Mouse (Mus musculus): Measurements from ENCODE around the gene Prkaa2. TPM values are rescaled to one million over a fixed set of nuclear protein-coding genes. Genes with fewer than 3 reads are reported as not detected.
A peak's percentile ranks its signal among the peaks of the same experiment; 100 is the strongest.

Prkaa2 gene
- total RNA-seq, 2 experiments from 2014 or later = 16.8 to 17.9 TPM

DNA sequence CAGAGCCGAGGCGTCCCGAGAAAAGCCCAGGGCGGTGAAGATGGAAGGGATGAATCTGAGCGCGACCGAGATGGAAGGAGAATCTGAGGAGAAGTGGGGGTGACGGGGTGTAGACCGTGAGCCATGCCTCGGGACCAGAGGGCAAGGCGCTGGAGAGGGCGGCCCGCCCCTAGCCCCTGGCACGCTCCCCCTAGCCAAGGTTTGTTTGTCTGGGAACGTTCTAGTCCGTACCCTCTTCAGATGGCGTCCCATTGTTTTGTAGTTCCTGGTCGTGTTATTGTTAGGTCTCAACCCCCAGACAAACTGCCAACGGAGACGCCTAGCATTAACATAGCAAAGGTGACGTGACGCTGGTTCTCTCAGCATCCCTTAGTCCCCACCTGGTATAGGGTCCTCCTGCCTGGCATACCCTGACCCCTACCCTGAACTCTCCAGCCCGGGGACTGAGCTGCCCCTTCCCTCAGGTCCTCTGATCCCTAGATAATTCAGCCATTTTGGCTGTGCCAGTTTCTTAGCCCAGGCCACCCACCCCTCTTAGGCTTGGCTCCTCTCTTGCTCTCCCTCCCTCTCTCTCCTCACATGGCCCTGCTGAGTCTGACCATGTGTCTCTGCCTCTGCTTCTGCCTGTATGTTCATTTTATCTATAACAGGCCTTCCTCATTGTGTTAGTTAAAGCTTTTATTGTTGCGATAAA lies 447 bp upstream of the Prkaa2 start:
- DNase-seq (ENCODE audit: low spot score in 2 of 2) = peak; percentile 30 to 48

DNA sequence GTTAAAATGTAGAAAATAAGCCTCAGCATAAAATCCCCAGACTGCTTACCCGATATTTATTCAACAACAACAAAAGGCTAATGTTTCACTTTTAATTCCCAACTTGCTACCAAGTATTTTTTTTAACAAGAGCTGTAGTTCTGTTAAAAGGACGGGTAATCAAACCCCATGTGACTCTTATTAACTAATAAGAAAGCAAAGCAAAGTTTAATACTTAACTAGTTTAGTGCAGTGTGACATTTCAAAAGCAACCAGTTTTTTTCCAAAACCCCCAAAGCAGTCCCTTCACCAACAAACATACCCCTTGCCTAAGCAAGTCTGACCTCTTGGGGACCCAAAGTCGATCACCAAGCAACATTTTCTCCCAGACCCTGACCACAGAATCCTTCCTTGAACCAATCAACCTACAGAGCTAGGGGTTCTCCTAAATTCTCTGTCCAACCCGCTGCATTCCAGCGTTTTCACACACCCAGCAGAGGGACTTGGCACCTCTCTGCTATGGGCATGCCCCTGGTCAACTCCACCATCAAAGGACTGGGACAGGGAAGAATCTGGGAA lies 970 bp downstream of the Prkaa2 start:
- DNase-seq (ENCODE audit: low spot score in 2 of 2) = no peak

DNA sequence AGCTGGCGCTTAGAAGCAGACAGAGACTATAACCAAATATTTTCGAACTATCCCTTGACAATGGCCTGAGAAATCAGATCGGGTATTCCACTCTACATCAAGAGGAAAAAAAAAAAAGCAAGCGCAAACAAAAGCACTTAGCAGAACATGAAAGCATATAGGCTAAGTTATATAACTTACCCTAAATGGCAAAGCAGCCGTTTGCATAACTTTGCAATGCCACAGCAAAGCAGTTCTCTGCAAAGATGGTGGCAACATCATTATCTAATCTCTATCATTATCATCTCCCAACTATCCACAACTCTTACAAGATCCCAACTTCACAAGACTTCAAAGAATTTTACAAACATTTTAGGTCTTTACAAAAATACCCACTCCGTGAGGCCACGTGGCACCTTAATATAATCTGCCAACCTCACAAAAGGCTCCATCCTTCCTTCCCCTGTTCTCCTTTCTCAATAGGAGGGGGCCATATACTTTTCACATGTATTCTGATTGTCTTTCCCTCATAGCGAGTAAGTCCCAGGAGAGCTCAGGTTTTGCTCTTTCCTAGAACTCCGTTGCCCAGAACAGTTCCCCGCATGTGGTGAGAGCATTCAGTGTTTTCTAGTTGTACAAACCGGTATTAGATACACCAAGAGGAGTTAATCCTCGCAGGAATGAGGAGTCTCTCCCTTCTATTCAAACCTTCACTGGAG lies 1.6 kb downstream of the Prkaa2 start:
- DNase-seq (ENCODE audit: low spot score in 2 of 2) = no peak

DNA sequence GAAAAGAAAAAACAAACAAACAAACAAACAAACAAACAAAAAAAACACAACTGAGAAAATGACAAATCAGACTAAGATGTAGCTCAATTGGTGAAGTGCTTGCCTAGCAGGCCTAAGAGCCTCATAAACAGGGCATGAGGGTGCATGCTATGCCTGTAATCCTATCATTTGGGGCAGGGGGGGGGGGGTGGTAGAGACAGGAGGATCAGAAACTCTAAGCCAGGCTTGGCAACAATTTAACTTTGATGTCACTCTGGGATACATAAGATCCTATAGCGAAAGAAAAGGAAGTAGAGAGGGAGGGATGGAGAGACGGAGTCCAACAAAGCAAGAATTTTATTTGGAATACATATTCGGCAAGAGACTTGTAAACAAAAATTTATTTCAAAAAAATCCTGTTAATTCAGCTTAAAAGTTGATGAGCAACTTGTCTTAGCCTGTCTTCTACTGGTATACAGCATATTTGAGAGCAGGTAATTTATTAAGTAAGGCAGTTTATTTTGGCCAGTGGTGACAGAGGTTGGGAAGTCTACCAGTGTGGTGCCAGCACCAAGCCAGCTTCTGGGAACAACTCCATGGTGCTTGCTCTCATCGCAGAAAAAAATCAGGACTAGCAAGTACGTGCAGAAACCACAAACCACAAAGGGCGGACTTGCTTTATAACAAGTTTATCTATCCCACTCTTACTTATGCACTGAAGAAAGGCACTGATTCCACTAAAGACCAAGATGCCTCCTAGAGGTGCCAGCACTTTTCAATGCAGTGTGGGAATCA lies 5.4 kb downstream of the Prkaa2 start:
- DNase-seq (ENCODE audit: low spot score in 2 of 2) = no peak

DNA sequence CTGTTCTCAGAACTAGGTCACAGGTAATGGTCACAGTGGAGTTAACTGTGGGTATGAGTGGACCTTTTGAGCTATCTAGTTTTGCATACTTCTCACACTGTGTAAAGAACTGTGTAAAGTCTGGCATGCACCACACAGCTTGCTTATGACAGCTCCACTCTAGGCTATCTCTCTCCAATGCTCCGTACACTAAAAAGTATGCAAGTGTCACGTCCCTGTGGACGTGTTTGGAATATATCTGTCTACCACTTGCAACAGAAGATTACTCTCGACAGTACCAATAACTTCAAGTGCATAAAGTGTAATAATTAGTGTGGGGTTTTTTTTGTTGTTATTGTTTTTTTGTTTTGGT lies 8.4 kb downstream of the Prkaa2 start:
- DNase-seq (ENCODE audit: low spot score in 2 of 2) = no peak

DNA sequence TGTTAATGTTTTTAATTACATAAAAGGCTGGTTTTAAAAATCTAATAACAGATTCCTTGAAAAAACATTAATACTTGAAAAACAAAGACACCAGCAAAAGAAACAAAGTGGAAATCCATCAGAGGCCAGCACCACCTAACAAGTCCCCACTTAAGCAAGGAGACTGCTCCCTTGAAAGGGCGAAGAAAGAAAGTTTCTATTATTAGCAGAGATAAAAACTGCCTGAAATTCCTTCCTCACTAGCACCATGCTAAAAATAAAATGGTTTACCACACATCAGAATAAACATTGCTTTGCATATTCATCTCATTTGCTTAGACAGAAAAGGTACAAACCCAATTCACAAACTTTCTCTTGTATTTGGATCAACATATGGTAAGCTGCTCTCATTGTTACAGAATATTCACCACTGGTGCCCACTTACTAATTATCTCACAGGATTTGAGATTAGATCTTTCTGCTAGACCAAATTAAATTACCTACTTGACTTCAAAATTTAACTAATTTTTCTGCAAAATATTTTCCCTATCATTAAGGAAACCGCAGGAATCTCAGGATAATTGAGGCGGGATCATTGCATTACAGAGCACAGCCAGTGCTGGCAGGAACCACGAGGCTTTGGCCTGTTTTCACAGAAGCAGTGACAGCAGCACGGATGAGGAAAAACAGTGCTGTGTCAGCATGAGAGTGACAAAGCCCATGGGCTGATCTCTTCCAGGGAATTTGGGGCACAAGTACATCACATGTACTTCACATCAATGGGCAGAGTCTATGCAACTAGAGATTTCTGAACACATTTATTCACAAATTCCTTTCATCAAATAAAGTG lies 9.0 kb downstream of the Prkaa2 start:
- DNase-seq (ENCODE audit: low spot score in 2 of 2) = peak; percentile 16 to 54

DNA sequence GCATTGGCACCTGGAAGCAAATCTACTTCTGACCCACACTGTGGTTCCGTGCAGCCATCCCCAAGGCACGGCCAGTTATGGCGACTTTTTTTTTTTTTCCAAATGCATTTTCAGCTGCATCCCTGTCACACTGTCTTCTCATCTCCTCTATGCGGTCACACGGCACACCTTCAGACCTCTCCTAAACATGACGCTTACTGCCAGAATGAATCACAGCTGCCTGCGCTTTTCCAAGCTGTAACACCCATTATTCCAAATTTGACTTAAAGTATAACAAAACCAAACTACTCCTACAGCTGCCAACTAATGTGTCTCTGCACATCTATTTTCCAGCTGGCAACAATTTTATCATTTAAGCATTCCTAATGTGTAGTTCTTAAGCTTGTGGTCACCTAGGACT lies 11.0 kb downstream of the Prkaa2 start:
- no peak for DNase-seq (ENCODE audit: low spot score in 2 of 2)

DNA sequence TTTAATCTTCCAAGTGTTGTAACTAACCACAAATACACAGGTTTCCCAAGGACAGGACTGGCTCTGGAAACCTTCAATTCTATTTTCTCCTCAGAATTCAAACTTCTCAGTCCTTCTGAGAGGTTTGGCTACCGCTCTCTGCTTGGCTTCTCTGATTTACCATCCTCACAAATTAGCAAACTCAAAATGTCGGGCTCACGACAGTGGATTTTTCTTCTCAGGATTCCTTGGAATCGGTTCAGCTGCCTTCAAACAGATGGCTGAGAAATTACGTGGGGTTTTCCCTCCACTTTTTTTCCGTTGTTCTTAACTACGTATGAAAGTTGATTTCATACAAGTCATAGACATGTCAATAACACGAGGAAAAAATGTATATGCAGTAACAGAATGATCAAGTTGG lies 11.5 kb downstream of the Prkaa2 start:
- no peak for DNase-seq (ENCODE audit: low spot score in 2 of 2)

DNA sequence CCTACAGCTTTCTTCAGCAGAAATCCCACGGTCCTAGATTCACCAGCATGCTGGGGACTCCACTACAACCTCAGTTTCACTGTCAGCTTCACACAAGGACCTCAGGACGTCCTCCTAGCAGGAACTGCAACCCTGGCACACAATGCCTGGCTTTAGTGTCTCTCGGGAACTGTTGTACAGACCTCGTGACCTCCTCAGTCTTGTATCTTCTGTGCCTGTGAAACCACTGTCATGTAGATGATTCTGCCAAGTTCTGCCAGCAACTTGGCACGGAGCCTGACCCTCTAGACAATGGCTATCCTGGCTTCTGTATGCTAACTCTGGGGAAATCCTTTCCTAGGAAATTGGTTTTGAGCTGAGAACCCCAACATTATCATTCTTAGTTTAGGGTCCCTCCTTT lies 14.4 kb downstream of the Prkaa2 start:
- DNase-seq (ENCODE audit: low spot score in 2 of 2) = peak in 1 of 2 experiments; percentile 57

DNA sequence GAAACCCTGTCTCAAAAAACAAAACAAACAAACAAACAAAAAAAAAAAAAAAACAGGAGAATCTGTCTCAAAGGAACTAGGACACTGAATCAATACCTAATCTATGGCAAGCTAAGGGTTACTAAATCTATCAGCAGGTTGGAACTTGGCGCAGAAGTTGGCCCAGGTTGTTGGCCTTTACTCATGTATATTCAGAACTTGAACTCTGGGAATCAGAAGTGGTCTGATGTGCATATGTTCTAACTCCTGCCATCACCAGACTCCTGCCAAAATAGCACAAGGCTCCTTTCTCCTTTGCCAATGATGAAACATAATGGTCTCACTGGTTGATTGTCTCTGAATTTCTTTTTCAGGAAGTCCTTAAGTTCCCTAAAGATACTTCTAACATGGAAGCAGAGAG lies 15.7 kb downstream of the Prkaa2 start:
- no peak for DNase-seq (ENCODE audit: low spot score in 2 of 2)

DNA sequence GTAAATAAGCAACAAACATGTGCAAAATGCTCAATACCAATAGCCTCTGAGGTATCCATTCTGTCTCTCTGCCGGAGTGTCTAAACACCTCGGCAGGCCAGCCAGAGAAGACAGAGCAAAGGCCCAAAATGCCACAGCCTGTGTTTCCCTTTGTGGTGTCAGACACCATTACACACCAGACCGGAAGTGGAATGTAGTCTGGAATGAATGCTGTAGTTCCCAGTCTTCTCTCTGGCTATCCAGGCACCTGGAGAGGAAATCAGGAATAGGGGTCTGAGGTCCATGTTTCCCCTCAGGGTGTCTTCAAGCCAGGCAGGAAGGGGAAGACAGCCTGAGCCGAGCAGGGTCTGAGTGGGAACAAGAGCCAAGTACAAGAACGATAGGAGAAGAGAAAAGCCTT lies 19.3 kb downstream of the Prkaa2 start:
- DNase-seq (ENCODE audit: low spot score in 2 of 2) = no peak

DNA sequence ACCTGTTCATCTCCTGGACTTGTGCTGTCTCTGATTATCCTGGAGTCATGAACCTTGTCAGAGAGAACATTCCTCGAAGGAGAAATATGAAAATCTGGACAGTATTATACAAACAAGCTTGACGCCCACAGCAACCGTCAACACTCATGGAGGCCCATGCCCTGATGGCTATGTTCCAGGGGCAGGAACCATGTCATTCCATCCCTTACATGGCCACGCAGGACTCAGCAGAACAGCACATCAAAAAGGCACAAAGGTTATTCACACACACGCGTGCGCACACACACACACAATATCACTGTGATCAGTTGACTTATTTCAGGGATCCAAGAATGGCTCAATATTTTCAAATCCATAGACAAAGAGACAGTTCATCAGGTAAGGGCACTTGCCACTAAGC lies 20.3 kb downstream of the Prkaa2 start:
- DNase-seq (ENCODE audit: low spot score in 2 of 2) = no peak

DNA sequence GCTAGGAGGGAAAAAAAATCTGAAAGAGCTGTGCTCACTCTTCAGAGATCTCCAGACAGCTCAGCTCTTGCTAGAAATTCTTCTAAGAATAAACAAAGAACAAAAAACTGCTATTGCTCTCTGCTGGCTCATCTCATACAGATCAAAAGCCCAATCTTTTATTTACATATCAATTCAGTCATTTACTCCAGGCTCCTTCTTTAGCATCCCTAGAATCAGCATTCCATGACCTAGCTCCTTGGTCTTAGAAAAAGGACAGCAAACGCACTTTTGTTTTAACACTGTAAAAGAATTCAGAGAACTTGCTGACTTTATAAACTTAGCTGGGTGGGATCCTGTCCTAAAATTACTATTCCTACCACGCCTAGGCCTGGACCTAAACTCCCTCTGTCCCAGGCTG lies 21.0 kb downstream of the Prkaa2 start:
- no peak for DNase-seq (ENCODE audit: low spot score in 2 of 2)

DNA sequence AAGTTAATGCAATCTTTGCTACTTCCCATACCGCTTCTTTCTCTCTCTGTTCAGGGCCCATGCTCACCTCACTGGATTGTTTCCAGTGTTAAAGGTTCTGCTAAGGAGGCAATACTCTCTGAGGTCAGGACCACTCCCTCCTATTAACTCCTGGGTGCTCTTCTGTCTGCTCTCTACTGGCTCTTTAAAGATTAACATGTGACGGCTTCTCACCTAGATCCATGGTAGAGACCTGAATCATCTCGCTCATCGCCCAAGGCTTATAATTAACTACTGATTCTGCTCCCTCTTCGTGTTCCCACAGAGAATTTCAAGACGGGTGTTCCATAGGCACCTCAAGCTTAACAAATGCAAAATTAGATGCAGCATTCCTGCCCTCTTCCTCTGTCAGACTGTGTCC lies 33.5 kb downstream of the Prkaa2 start:
- DNase-seq (ENCODE audit: low spot score in 2 of 2) = no peak

DNA sequence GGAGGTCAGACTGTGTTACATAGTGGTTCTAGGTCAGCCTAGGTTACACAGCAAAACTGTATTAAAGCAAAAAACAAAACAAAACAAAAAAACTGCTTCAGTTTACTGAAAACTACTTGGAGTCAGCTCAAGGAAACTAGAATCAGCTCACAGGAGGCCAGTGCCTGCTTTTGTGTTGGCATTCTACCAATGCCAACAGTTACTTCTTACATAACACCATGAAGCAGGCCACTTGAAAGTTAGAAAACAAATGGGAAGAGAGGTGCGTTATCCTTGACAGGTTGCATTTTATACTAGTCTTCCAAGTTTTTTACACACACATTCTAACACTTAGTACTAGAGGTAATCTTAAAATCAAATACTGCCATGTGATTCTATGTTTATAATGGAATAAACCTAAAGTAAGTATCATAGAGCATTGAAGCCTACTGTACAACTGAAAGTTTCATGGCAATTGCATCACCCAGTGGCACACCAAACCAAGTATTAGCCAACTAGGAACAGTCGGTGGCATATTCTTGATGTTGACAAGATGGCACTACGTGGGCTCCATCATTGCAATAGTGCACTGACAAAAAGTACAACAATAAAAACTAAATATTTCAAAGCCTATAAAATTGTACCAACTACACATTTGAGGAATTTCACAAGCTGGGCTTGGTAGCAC lies 37.8 kb downstream of the Prkaa2 start:
- DNase-seq (ENCODE audit: low spot score in 2 of 2) = no peak

DNA sequence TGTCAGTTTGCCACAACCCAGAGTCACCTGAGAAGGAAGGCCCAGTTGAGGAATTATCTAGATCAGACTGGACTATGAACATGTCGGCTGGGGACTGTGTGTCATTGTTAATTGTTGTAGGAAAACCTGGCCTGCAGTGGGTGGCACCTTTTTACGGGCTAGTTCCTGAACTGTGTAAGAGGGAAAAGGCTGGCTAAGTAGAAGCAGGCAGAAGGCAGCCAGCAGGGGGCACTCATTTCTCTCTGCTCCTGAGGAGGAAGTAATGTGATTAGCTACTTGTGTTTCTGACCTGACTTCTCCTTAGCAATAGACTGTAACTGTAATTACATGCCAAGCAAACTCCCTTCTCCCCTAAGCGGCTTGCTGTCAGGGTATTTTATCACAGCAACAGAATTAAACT lies 38.7 kb downstream of the Prkaa2 start:
- peak; percentile 42 to 81 for DNase-seq (ENCODE audit: low spot score in 2 of 2)

DNA sequence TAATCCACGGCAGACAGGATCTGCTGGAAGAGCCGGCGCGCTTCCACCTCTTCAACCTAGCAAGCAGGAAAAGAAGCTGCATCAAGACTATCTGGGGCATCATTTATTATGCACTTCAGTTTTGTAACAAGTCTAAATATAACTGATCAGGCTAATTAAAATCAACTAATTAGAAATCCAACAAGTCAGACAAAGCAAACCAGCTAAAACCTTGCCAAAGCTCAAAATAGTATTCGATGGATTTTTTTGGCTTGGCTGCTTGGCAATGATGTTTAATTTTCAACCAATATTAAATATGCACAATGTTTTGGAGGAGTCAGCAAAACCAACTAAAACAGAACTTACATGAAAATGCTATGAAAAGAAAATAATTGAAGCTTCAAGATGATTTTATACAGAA lies 58.4 kb downstream of the Prkaa2 start:
- peak in 1 of 2 experiments; percentile 51 for DNase-seq (ENCODE audit: low spot score in 2 of 2)

DNA sequence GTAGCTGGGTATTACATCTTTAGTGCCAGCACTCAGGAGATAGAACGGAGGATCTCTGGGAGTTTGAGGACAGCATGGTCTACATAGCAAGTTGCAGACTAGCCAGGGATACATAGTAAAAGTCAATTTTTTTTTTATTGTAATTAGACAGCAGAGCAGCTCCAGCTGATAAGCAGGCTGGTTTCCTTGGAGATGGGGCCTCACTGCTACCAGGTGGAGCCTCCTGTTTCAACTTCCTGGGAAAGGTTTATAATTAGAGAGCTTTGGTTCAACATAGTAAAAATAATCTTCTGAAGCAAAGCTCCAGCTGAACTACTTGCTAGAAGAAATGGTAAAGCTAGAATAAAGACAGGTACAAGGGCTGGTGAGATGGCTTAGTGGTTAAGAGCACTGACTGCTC lies 59.6 kb downstream of the Prkaa2 start:
- no peak for DNase-seq (ENCODE audit: low spot score in 2 of 2)

DNA sequence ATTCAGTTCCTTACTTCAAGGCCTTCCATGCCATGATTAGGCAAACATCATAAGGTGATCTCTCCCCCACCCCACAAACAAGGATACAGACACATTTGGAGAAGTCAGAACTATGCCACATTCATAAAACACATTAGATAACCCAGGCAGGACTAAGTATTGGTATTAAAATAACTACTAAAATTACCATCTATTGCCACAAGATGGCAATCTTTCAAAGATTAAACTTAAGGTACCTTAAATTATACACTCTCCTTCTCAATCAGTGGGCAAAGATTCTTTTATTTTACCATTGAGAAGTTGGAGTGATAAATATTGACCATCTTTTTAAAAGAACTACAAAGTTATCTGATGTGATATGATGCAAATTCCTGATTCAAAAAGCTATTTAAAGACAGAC lies 75.4 kb downstream of the Prkaa2 start:
- peak in 1 of 2 experiments; percentile 23 for DNase-seq (ENCODE audit: low spot score in 2 of 2)

DNA sequence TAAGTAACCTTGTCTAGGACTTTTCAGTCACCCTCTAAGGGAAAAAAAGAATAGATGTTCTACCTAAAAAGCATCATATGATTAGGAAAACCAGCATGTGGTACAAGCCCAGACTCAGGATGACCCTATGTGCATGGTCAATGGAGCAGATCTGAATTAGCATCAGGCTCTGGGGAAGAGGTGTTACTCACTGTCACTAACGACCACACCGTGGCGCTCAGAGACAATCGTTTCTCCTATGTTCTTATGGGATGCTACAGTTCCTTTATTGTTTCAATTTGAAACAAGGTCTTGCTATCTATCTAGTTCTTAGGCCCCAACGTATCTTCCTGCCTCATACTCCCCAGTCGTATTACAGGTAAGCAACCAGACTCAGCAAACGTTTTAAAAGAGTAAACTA lies 76.5 kb downstream of the Prkaa2 start:
- DNase-seq (ENCODE audit: low spot score in 2 of 2) = no peak

DNA sequence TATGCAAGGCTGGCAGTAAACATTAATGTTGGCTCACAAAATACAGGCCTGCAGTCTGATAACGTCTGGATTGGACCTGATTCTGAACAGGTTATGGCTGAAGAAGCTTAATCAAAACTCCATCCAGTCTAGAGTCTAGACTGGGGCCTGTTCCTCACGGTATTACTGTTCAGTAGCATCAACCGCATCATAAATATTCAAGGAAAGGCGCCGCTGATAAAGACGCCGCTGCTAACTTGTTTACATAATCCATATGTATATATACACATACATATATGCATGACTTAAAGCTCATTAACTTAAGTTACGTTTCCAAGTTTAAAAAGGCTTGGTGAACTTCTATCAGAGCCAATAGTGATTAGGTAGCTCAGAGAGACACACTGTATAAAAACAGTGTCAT lies 78.6 kb downstream of the Prkaa2 start:
- no peak for DNase-seq (ENCODE audit: low spot score in 2 of 2)
